Mouse (Mus musculus) brain, adult 2 months (tissue): ENCODE measurements around the gene Nudt15.

ENCODE experiments used
- DNase-seq: peaks from one replicate; pipeline ENCODE4 v3.0.0; 2011; ENCODE audit warnings: low read depth, low spot score

Gene Nudt15

DNA sequence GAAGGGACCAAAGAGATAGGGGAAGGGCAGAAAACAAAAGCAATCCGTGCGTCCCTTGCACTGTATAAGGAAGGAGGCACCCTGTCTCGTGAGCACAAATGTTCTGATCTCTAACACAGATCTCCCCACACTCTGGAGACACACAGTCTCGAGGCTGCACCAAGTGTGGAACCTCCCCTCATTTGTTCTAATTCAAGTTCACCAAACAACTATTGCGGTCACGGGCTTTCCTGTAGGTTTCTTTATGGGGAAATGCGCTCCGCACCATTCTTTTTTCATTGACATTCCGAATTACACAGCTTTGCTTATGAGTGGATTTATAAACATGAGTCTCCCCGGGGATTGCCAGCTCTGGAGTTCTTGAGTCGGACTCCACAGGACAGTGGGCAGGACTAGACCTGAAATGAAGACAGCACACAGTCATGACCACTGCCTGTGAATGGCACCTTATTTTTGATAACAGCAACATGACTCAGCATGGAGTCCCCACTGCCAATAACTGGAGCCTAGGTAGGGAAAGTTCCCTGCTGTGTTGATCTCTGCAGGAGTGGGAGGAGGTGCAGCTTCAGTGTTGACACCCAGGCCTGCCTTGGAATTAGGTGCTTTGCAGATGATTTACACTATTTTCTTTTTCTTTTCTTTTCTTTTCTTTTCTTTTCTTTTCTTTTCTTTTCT lies 40.2 kb downstream of the Nudt15 start:
- no peak for DNase-seq

DNA sequence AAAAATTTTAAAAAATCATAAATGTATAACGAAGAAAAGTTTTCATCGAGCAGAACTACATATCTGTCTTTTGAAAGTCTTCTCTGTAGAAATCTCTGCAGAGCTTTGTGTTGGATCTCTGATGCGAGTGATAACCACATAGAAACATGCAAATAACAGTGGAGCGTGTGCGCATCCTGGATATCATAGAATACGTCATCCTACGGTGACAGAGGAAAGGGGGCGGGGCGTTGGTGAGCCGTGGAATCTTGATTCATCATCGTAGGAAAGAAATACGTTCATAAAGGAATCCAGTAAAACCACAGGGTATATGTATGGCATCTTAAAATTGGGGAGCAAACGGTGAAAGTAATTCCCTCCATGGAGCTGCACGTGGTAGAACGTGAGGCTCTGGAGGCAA lies 40.8 kb downstream of the Nudt15 start:
- DNase-seq, result no peak

DNA sequence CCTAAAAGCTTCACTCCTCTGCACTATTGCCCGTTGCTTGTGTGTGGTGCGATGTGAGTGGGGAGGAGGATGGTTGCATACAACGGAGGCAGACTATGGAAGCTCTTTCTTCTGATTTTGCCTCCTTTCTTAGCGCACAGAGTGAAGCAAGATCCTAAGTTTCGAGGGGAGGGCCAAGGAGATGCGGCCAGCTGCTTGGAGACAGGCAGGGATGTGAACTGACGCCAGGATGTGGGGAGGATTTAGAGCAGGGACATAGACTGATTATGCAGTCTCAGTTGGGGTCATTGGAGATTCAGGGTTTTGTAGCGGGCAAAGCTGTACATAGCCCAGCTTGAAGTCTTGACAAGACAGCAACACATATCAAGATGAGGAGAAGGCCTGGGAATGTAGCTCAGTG lies 41.8 kb downstream of the Nudt15 start:
- DNase-seq, result no peak

DNA sequence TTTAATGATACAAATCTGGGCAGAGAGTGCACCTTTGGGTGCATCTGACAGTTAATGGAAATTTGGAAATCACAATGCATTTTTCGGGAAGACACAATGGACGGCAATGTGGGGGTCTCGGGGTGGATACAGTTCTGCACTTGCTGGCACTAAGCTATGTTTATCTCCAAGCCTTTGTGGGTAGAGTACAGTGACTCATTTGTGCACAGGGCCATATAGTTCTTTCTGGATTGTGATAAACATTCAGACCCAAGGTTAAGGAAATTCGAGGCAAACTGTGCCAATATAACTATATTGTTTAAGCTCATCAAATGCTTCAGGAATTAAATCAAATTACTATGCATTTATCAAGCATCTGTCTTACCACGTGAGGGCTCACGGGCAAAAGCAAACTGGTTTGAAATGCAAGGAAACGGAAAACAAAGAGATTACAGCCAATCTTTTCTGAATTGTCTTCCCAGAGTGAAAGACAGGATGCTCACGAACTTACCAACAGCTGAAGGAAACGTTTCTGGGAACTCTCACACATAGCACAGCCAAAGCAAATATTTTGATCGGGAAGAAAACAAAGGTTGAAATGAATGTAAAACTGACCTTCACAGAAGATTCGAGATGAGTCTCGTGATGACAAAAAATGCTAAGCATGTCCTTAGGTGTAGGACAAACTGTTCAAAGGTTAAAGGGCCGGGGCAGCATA lies 44.7 kb downstream of the Nudt15 start:
- no peak for DNase-seq

DNA sequence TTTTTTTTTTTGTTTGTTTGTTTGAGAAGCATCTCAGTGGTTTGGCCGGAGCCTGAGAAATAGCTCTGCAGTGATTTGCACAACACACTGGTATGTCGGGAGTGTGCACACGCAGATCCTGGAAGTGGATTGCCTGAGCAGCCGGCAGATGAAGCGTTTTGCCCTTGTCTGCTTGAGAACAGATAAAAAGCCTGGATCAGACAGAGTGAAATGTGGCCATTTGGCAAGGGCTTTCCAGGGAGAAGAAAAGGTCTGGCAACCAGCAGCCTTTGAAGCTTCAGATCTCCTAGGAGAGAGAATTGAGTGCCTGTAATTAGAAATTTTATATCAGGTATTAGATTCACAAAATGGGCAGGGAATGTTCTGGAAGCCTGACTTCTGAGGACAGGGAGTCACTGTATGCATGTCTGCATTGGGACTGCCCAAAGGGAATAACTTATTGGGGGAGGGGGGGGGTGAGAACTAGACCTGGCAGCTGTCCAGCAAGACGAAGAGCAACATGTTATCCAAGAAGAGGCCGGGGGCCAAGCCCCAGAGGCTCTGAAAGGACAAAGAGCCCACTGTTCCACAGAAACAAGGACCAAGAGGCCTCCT lies 45.4 kb downstream of the Nudt15 start:
- peak; percentile 85 for DNase-seq

DNA sequence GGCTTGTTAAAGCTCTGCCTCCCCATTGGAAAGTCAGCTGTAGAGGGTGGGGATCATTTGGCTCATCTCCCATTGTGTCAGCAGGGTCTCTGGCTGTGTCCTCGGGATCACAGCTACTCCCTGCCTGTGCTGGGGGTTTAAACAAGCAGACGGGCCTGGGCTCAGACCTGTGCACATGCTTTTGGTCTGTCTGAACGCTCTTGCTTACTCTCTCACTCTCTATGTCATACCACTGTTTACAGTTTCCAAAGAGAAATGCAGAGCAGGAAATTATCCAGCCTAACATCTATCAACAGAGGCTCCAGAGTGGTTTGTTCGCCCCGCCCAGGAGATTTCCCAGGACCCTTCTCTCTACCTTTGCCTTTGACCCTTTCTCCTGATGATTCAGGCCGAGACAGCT lies 46.3 kb downstream of the Nudt15 start:
- DNase-seq, result no peak

DNA sequence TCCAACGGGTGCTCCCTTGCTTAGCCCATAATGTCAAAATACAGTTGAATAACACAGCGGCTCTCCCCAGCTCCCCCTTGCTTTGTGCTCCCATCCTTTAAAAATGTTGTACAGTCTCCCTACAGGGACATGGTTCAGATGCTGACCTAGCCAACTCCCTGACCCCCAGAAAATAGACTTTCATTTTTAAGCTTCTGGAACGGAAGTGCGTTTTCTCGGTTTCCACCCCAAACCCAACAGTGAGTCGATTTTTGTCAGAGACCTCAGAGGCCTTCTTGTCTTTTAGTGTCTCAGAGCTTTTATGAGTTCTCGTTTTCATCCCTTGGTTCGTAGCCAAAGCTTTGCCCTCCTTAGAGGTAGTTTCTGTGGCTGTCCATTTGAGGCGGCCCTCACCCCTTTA lies 46.8 kb downstream of the Nudt15 start:
- no peak for DNase-seq

DNA sequence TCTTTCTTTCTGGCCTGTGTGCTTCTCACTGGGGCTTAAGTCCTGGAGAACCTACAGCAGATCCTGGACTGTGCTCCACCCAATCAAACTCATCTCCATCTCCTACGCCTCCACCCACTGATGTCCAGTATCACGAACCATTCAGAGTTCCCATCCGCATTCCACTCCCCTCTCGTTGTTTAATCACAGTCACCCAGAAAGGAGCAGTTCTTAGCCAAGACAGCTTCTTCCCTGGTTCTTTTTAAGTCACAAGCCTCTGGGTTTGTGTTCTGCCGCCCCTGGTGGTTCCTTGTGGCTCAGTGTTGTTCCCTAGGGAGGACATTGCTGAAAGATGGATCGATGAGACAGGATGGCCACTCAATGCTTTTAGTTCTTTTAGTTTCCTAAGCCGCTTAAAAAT lies 52.3 kb downstream of the Nudt15 start:
- no peak for DNase-seq

DNA sequence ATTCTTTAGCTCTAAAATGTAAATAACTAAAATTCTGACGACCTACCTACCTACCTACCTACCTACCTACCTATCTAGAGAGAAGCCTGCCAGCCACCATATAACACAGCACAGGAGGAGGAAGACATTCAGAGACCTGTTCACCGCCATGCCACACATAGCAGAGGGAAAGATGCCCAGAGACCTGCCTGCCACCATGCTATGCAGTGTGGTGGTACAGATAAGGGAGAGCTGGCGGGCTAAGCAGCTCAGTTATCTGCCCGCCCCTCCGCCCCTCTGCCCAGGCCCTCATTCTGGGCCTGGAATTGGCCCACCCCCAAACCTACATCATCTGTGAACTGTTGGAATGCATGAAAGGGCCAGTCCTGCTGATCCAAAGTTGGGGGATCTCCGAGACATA lies 53.9 kb downstream of the Nudt15 start:
- no peak for DNase-seq

DNA sequence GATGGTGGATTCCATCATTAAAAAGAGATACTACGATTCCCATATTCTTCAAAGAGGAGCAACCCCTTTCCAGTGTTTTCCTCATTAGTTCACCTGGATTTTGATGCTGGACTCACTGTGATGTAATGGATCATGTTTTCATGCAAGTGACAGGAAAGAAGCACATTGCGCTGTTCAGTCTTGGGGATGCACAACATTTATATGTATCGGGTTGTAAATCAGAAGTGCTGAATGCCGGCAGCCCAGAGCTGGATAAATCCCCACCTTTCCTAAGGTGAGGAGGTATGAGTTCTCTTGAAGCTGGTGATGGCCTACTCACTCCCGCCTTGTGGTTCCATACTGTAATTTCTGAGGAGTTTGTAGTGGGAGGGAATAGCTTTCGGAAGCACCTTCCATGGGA lies 54.7 kb downstream of the Nudt15 start:
- DNase-seq, result no peak

DNA sequence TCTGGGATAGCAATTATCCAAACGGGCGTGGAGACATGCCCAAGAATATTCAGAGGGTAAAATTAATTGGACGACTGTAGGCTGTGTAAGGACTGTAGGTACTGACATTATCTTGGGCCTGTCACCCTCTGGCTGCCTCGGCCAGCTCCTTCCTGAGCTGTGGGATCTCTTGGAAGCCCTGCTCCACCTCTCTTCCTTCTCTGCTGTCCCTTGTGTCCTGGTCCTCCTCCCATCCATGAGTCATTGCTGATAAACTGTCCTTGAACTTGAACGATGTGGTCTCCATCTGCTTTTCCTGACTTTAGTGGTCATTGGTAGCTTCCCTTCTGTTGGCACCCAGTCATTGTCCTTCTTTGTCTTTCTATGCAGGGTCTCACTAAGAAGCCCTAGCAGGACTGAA lies 61.4 kb downstream of the Nudt15 start:
- DNase-seq, result no peak

DNA sequence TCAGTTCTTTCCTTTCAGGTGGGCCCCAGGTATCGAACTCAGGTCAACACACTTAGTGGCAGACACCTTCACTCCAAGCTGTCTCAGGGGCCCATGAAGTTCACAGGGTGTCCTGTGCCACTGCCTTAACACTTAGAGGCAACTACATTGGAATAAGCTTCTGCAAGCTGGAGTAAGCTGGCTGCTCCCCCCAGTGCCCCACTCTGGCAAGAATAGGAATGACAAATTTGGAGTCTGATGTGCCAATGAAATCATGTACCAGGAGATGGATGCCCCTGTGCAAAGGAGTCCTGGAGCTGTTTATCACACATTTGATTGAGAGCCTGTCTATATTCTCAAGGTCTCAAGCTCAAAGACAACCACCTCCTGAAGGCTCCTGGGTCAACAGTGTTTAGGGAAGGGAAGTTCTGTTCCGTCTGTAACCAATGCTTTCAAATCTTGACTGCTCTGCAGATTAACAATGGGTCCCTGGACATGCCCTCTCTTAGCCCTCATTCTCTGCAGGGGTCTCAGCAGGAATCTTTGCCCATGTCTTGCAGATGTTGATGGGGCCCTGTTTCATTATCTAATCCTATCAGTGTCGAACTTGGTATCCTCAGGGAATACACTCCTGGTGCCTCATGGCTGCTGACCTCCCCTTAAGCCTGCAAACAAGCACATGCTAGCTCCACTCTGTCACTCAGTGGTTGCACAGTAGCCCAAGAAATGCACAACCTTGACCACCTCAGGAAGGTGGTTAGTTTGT lies 63.5 kb downstream of the Nudt15 start:
- peak; percentile 31 for DNase-seq

DNA sequence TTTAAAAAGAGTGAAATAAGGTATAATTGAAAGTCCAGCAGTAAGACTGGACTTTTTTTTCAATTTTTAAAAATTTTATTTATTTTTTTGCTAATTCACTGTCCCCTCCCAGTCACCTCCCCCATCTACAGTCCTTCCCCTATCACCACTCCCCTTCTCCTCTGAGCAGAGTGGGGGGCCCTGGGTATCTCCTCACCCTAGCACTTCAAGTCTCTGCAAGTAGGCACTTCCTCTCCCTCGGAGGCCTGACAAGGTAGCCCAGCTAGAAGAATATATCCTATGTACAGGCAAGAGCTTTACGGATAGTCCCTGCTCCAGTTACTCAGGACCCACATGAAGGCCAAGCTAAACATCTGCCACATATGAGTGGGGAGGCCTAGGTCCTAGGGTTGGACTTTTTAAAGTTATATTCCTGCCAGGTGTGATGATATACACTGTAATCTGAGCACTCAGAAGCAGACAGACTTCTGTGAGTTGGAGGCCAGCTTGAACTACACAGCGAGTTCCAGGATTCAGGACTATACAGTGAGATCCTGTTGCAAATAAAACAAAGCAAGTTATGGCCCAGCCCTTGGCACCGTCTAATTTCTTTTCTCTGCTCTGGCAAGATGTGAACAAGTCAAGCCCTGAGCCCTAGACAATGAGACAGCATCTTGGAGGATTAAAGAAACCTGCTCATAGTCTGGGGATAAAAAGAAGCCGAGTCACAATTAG lies 64.4 kb downstream of the Nudt15 start:
- no peak for DNase-seq

DNA sequence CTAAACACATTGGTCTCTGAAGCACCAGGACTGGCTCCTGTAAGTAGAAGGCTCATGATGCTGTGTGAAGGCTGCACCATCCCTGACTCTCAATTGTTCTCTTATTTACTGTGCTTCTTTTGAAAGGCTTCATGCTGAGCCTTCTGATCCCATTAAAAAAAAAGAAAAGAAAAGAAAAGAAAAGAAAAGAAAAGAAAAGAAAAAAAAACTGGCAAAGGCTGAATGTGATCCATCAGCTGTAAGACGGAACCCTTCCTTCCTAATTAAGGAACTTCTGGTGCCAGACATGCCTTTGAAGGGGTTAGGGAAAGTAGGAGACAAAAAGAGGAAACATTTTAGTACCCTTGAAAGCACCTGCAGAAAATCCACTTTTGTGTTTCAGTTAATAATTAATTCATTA lies 68.3 kb downstream of the Nudt15 start:
- DNase-seq, result no peak

DNA sequence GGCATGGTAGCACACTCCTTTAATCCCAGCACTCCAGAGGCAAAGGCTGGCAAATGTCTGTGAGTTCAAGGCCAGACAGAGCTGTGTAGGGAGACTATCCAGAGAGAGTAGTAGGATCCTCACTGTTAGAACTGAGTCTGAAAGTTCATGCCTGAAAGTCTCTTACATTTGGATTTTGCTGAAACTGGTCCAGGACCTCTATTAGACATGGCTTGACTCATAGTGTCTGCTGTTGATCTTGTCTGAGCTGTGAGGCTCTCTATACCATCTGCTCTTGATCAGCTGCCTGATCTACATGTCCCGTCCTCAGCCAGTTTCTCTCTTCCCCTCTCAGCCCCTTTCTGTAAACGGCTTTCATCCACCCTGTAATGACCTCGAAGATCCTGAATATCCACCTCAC lies 69.7 kb downstream of the Nudt15 start:
- no peak for DNase-seq

DNA sequence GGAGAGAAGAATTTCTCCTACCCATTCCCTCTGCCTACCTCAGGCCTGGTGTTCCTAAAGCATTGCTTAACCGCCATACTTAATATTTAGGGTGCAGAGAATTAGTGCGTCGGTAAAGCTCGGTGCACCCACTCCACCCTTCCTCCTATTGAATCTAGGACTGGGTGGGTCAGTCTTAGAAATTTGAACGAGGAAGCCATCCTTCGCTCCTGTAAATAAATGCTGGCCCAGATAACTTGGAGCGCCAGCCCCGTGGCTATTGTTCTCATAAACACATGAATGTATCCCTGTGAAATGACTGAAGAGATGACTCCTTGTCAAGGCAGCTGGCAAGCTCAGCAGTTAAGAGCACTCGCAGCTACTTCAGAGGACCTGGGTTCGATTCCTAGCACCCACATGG lies 71.0 kb downstream of the Nudt15 start:
- DNase-seq, result no peak

DNA sequence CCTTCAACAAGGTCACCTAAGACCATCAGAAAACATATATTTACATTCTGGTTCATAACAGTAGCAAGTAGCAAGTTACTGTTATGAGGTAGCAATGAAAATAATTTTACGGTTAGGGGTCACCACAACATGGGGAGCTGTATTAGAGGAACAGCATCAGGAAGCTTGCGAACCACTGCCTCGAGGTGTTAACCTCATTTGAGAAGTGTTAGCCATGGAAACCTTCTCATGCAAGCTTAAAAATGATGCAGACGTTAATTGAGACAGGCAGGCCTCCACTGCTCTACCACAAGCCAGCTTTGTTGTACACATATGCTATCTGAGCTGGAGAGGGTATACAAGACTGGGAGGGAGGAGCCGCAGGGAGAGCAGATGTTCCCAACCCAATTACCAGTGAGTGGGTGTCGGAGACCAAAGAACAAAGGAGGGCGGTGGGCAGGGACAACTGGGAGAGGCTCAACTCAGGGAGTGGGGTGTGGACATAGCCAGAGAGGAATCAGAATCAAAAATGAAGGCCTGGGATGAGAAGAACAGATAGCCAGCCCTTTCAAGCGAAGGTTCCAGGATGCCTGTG lies 71.6 kb downstream of the Nudt15 start:
- DNase-seq, result peak; percentile 35

DNA sequence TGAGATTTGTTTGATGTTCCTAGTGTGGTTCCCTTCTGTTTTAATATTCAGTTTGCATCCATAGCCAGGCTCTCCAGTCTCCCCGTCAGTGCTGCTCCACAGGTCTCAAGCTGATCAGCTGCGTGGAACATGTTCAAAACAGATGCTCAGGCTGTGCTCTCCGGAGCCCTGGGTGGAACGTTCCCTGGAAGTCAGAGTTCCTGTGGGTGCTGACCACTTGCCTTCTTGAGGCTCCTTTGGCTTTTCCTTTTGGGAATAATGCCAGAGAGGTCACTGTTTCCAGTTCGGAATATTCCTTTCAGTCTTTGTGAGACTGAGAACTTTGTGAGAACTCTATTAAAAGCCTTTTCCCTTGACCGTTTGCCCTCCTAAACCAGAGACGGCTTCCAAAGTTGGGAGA lies 72.5 kb downstream of the Nudt15 start:
- DNase-seq, result peak; percentile 12

DNA sequence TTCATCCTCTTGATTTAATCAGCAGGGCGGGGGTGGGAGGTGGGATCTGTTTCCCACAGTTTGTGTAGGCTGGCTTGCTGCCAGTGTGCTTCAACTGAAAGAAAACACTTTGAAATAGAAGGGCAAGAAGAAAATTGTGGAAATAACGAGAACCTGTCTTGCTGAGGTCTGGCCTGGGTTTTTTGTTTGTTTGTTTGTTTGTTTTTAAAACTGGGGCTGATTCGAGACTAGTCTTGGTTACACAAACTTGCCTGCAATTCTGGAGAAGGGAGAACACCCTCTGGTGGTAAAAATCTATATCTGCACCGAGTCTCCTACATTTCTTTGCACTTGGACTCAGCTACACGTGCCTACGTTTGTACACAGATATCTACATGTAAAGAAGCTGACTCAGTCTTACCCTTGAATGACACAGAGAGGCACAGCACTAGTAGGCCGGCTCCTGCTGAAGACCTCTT lies 73.4 kb downstream of the Nudt15 start:
- DNase-seq, result peak; percentile 88

DNA sequence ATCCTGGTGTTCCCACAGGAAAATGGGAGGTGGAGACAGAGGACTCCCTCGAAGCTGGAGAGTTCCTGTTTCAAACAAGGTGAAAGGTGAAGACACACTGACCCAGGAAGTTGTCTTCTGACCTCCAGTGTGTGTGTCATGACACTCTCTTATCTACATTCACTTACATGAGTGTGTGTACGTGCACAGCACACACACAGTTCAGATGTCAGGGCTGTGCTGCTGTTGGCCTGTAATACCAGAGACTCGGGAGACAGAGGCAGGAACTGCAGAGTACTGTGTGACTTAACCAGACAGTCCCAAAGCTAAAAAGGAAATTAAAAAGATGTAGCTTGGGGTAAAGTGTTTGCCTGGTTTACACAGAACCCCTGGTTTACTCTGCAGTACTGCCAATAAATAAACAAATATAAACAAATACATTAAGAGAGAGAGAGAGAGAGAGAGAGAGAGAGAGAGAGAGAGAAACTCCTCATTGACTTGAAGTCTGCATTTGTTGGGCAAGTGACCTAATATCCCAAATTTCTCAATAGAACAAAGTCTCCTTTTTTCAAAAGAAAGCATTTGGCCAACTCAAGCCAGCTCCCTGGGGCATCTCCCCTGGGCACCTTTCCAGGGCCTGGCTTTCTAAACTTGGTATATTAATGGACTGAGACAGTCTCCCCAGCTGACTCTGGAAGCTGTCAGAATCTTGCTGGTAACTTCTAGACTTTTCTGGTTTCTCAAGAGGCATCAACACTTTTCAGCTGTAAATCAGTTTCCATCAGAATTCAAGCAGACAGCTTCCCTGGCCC lies 74.2 kb downstream of the Nudt15 start:
- DNase-seq, result peak; percentile 68

DNA sequence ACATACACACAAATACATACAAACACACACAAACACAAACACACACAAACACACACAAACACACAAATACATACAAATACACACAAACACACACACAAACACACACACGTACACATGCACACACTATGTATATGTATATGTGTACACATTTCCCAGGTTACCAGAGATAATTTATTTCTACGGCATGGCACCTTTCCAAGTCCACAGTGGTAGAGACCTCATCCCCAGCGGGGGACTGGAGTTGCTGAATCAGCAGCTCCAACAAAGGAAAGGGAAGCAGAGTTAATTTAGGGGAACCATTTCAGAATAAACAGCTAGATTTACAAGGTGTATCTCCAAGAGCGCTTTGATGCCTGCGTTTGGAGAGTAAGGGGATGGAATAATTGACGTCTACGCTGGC lies 75.8 kb downstream of the Nudt15 start:
- DNase-seq, result no peak
